Mouse (Mus musculus) left cerebral cortex, postnatal 4 days (tissue): ENCODE measurements at regions not wholly inside any gene's neighbourhood (a gene's known extent, or its start where the extent isn't known, plus 50 kb on each side); places are given as distances from the start of the nearest gene placed in this dataset.
A peak's percentile ranks its signal among the peaks of the same experiment; 100 is the strongest.

Source experiments
- DNase-seq: peaks from one replicate; pipeline ENCODE4 v3.0.0-alpha.2; 2022
- intact Hi-C: fragments of 180-260 bp; cut with DNase I; formaldehyde crosslinking; loops from one replicate; pipeline ENCODE4 v1.15.1; 2025

DNA sequence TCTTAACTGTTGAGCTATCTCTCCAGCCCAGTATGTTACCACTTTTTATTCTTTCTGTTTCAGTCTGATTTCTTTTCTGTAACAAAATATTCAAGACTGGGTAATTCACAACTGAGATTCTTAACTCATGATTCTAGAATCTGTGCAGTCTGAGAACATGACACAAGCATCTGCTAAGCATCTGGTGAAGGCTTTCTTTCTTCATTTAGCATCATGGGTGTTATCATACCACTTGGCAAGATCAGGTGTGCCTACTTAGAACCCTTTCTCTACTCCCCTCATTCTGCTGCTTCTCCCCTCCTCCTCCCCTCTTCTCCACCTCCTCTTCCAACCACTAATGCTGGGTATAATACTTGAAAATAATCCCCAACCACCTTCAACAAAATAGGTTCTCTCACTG is 62.1 kb upstream of the Pfn2 start:
- no peak for DNase-seq
- intact Hi-C loops: no loop called here

GRCm38 (mm10) chr3:57911831-57912596 is 64.1 kb upstream of the Pfn2 start:
- intact Hi-C loops: no loop called here
- peak; percentile 26 for DNase-seq

DNA sequence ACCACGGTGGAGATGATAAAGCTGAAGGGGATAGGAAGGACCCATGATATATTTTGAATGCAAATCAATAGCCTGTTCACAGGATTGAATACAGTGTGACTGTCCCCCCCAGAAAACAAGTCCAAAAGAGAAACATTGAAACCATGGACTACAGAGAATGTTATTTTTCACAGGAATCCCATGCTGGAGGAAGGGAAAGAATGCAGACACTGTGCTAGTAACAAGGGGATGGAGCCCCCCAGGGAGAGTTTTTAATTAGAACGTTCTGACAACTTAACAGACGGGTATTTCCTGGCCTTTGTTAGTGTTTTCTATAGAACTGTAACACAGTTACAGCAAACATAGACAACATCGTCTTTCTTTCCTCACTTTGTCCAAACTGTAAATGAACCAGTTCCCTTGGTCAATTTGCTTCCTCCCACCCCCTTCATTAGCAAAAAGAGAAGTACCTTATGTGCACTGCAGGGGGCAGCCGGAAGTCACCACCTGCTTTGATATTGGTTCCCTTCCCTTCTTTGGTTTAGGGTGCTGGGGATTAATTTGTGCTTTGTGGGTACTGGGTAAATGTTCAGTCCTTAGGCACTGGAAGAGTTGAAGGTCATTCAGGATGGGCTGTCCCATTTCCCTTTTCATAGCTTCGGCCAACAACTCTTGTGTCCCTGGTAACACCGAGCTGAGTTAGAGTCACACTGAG is 64.9 kb upstream of the Pfn2 start:
- DNase-seq: peak; percentile 2
- intact Hi-C loops: no loop called here

DNA sequence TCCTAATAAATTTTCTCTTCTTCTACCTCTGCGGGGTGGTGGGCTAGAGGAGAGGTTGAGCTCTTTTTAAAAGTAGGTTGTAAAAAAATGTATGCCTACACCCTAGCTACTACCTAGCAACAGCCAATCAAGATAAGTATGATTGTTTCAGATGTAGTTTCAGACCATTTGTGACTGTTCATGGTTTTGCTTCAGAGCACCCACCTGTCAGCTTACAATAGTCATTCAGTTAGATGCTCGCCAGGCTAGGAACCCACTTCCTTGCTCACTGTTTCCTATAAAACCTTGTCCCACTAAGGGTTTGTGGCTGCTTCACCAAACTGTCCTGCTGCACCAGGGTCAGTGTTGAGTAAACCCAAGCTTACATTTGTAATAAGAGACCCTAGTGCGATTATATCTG is 66.8 kb upstream of the Pfn2 start:
- intact Hi-C loops: no loop called here
- DNase-seq: no peak

DNA sequence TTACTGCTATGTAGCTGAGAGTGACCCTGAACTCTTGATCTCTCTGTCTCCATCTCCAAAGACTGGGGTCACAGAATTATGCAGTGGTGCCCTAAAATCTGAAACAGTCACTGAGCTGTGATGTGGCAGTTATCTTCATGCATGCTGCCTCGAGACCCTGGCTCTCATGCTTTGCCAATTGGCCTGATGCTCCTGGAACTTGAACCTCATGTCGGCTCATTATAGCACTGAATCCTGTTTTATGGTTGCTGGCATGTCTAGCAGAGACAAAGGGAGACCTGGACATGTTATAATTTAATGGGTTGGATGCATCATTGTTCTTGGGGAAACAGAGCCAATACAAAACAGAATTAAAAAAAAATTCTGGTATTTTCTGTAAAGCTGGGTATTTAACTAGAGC is 71.0 kb upstream of the Pfn2 start:
- intact Hi-C loops: no loop called here
- no peak for DNase-seq

DNA sequence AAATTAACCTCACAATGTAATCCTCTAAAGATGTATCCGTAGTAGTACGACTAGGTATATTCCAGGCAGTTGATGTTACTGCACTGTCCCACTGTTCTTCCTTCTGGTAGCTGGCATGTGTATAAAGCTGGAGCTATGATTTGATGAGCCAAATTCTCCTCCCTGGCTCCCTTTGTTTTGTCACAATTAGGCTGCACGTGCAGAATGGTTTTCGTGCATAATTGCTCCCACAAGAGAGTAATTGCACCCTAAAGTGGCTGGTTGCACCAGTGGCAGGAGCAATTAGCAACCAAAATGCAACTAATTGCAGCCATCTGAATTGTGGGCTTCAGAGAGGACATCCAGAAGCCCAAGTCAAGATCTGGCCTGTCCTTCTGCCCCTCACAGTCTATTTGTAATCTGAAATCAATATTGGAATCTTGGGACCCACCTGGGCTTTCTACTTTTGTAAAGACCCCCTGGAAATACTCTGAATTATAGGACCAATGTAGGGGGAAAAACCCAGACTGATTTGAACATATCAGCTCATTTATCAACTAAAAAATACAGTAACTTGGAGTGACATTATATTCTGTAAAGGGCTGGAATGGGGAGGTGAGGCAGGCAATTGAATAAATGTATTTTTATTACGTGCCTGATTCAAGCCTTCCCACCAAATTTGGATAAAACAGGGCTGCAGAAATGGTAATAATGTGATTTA is 71.7 kb upstream of the Pfn2 start:
- intact Hi-C loops: no loop called here
- DNase-seq: no peak

- intact Hi-C loops: no loop called here
Measured at GRCm38 (mm10) chr3:57920090-57920432, 72.2 kb upstream of the Pfn2 start.

GRCm38 (mm10) chr3:57921071-57921882 is 73.4 kb upstream of the Pfn2 start:
- no peak for DNase-seq
- intact Hi-C loops: no loop called here

More at GRCm38 (mm10) chr3:57920090-57920432, 72.2 kb upstream of the Pfn2 start:
- no peak for DNase-seq

GRCm38 (mm10) chr3:57923061-57923460 is 75.2 kb upstream of the Pfn2 start:
- DNase-seq: no peak
- intact Hi-C loops: no loop called here

DNA sequence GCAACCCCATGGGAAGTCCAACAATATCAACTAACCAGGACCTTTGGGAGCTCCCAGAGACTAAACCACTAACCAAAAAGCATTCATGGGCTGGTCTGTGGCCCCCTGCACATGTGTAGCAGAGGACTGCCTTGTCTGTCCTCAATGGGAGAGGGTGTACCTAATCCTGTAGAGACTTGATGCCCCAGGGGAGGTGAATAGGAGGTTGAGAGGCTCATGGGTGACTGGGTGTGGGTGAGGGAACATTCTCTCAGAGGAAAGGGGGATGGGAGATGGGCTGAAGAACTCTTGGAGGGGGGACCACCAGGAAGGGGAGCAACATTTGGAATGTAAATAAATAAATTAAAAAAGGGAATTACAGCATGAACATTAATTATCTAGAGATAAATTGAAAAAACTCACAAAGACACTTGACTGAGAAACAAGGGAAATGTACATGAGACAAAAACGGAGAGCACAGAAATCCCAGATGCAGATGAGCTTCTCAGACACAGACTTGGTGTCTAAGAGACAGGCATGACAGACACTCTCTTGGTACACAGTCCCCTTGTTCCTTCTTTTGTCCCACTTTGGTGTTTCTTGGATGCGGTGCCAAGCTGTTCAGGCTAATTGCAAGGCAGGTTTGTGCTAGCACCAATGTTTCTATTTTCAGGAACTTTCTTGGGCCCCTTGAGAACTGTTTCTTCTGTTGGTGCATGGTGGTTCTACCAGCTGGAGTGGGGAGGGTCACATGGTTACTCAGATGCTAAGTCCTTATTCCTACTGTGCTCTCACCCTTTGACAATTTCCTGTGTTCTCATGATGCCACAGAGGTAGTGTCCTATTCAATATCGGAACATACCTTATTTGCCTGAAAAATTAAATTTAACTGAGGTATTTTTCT is 85.0 kb upstream of the Pfn2 start:
- intact Hi-C loops: no loop called here
- DNase-seq: no peak

DNA sequence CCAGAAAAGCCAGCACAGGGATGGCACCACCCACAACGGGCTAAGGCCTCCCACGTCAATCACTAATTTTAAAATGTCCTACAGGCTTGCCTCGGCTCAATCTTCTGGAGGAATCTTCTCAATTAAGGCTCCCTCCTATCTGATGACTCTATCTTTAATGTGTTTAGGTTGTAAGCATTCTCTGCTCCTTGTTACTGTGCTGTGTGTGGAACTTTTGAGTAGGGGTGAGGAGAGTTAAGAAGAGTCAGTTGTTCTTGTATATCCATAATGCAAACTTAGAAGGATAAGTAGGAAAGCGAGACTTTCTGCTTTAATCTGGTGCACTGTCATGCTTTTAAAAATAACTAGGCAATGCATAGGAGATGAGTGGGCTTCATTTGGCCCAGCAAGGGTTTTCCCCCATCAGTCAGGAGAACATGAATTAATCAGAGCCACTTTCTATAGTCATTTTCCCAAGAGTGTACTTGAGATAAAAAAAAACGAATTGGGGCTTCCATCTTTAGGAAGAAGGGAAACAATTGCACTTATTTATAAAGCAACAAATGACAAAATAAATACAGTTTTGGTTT is 87.2 kb upstream of the Pfn2 start:
- intact Hi-C loops: no loop called here
- DNase-seq: no peak

DNA sequence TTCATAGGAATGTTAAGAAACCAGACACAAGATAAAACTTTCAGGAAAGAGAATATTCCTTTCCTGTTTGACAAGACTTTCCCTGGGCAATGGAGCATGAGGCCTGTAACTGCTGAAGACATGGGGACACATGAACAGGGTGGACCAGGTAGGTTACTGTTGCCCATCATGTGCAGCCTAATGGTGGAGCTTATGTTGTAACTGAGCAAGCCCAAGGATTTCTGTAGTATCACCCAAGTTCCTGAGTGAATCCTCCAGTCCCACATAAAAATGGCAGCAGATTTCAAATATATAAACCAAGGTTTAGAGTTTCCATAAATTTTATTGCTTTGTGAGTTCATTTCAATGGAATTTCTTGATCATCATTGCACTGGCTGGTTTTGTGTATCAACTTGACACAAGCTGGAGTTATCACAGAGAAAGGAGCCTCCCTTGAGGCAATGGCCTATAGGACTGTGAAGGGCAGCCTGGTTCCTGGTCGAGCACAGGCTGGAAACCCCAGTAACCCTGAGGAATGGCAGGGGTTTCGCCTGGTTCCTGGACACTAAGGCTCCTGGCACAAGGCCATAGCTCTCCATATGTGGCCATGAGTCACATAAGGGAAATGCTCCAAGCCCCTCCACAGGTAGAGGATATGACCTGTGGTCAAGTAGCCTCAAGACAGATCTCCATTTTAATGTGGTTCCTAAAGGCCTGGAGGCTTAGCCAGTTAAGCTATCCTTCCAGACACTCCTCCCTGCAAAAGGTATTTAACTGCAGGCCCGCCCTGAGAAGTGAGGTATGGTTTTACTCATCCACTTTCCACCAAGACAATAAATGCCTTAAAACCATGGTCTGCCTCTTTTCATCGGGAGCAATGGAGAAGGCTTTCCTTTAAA is 92.9 kb upstream of the Pfn2 start:
- peak; percentile 8 for DNase-seq
- intact Hi-C loops: no loop called here

- no peak for DNase-seq
- intact Hi-C loops: no loop called here
Measured at GRCm38 (mm10) chr3:57944698-57945097, 96.8 kb upstream of the Pfn2 start.

DNA sequence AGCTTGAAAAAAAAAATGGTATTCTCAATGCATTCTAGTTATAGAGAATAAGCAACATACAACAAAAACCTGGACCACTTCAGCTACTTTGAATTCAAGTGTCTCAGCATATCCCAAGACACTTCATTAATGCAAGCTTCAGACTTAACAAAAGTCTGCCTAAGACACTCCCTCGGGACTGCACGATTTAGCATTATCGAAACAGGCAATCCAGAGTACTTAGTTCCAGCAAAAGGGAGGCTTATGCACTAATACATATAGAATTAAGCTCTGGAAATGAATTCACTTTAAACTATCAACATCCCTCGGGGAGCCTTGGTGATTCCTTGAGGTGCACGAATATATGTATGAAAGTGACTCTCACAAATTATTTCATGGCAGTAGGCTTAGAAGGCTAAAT is 97.9 kb upstream of the Pfn2 start:
- intact Hi-C loops: no loop called here
- DNase-seq: no peak

- DNase-seq: no peak
Measured at GRCm38 (mm10) chr3:57947331-57947730, 99.5 kb upstream of the Pfn2 start.

DNA sequence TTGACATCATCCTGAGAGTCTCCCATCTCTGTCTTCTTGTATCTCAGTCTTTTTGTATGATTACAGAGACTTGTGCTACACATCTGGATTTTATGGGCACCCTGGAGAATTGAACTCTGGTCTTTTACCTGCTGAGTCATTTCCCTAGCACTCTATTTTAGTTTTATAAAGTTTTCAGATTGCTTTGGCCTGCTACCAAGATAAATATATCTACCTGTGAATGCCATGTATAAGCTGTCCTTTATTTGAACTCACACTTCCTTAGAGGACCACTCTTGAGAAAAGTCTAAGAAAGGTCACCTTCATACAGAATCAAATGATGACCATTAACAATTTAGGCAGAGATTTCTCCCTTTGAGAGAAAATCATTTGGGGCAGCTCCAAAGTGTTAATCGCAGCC is 100.8 kb upstream of the Pfn2 start:
- DNase-seq: no peak
- intact Hi-C loops: no loop called here

More at GRCm38 (mm10) chr3:57947331-57947730, 99.5 kb upstream of the Pfn2 start:
- intact Hi-C loops: no loop called here

- intact Hi-C loops: no loop called here
- DNase-seq: no peak
Measured at GRCm38 (mm10) chr3:57950431-57951331, 102.8 kb upstream of the Pfn2 start.

DNA sequence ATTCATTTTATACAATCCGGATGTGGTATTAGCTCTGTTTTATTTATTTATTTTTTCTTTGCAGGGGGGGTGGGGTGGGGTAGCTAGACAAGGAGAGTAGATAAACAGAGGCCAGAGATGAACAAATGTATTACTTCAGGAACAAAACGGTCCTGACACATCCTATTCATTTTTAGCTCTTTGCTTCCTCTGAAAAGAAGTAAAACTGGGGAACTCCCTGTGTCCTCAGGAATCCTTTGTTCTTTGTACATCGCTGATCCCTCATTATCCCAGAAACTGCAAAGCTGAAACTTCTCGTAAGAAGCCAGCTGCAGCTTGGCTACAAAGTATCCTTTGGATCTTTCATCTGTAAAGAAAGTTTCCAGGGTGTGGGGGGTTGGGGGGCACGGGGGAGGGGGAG is 103.6 kb upstream of the Pfn2 start:
- no peak for DNase-seq
- intact Hi-C loops: no loop called here
